Mouse (Mus musculus) olfactory bulb, adult 2 months (tissue): ENCODE results near the gene Mtfr1l. TPM values are rescaled to one million over a fixed set of nuclear protein-coding genes. Genes with fewer than 3 reads are reported as not detected.

Experiments used
- H3K27ac ChIP-seq: fragments of 200-500 bp; 2 replicates; pipeline ENCODE4 v1.5.1; 2012; ENCODE audit warnings: low read depth, low read length; ENCODE audit not compliant: insufficient read depth
- H3K4me1 ChIP-seq: fragments of 200-500 bp; 2 replicates; pipeline ENCODE4 v1.6.1; 2012; ENCODE audit warnings: low read length; ENCODE audit not compliant: control insufficient read depth, insufficient read depth
- H3K4me3 ChIP-seq: fragments of 200-500 bp; 2 replicates; pipeline ENCODE4 v1.5.1; 2012; ENCODE audit warnings: mild to moderate bottlenecking, low read depth, low read length, moderate library complexity; ENCODE audit not compliant: insufficient read depth
- CTCF ChIP-seq: fragments of 200-500 bp; IDR thresholded peaks from 2 replicates; pipeline ENCODE4 v1.5.1; 2012; ENCODE audit warnings: low read depth, mild to moderate bottlenecking, low read length, moderate library complexity; ENCODE audit not compliant: insufficient read depth
- POLR2A ChIP-seq: fragments of 200-500 bp; IDR thresholded peaks from 2 replicates; pipeline ENCODE4 v1.6.1; 2012; ENCODE audit warnings: mild to moderate bottlenecking, low read depth, low read length, moderate library complexity; ENCODE audit not compliant: insufficient read depth
- WGBS: fragments of 180-500 bp; shearing (Covaris S2); methylation state at CpG from one replicate; pipeline ENCODE4 v1.1.7; 2018; 5-methylcytosine and 5-hydroxymethylcytosine counted together
- polyA plus RNA-seq: library from polyadenylated mRNA; stranded (reverse); fragments of >200 nt; gene quantifications from 2 replicates; pipeline ENCODE4 v1.2.4, GENCODE M21; 2012; ENCODE audit warnings: low replicate concordance; ENCODE audit not compliant: missing spikeins, insufficient read depth, insufficient read length

The Mtfr1l gene
- polyA plus RNA-seq, 1 experiment = not detected

GRCm38 (mm10) chr4:134548169-134548938 lies 13.2 kb upstream of the Mtfr1l start:
- H3K4me1 ChIP-seq = peaks cover 34% of the 10 kb centered on the region
- no peak overlapping the region for H3K4me3 ChIP-seq
- TF ChIP-seq POLR2A = no peak
- no peak for TF ChIP-seq CTCF
- 56% methylated on average over 18 of the region's 18 CpGs for WGBS
- no peak overlapping the region for H3K27ac ChIP-seq

DNA sequence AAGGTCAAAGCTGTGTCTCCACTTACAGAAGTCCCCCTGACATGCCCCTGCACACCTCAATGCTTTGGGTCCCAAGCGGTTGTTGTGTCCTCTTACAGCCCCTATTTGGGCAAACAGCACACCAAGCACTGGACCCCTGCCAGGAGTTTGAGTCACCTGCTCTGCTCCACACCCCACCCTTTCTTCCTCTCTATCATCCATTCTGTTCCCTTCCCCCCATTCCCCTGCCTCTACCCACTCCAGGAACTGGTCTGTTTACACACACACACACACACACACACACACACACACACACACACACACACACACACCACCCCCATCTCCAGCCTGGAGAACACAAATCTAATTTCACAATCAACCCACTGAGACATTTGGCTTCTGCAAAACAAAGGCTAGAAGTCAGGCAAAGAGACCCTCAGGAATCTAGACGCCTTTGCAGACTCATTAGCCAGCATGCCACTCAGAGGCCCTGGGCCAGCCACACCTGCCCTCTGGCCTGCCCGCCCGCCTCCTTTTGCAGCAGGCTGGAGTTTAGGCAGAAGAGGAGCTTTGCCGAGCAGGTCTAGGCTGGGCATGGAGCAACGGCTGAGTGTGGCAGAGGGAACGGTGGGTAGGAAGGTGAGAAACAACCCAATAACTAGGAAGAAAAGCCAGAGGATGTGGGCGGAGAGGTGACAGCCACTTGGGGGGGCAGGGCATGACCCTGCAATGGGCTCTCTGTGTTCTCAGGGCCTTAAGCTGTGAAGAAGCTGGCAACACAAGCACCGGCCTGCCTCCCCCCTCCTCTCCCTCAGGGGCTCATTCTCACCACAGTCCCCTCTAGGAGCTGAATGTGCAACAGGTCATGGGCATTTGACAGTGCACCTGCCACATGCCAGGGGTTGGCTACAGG lies 11.9 kb upstream of the Mtfr1l start:
- TF ChIP-seq POLR2A (no peak), CTCF (no peak)
- 67% methylated on average over 9 of the region's 9 CpGs for WGBS
- no peak overlapping the region for H3K27ac ChIP-seq
- H3K4me1 ChIP-seq = peaks cover 36% of the 10 kb centered on the region
- H3K4me3 ChIP-seq = no peak overlapping the region

GRCm38 (mm10) chr4:134543261-134543660 lies 8.1 kb upstream of the Mtfr1l start:
- WGBS = 3% methylated on average over 5 of the region's 5 CpGs
- Histone ChIP-seq H3K4me3 (no peak overlapping the region), H3K27ac (no peak overlapping the region), H3K4me1 (peaks cover 30% of the 10 kb centered on the region)
- peak; percentile 91 for TF ChIP-seq CTCF
- no peak for TF ChIP-seq POLR2A

GRCm38 (mm10) chr4:134542726-134543125 lies 7.5 kb upstream of the Mtfr1l start:
- TF ChIP-seq CTCF = no peak
- no peak for TF ChIP-seq POLR2A
- H3K4me3 ChIP-seq = no peak overlapping the region
- no peak overlapping the region for H3K27ac ChIP-seq
- H3K4me1 ChIP-seq = peaks cover 25% of the 10 kb centered on the region
- WGBS = 94% methylated on average over 9 of the region's 9 CpGs

- no peak overlapping the region for H3K27ac ChIP-seq
- WGBS = 44% methylated on average over 10 of the region's 10 CpGs
- TF ChIP-seq POLR2A (no peak), CTCF (no peak)
- no peak overlapping the region for H3K4me3 ChIP-seq
- H3K4me1 ChIP-seq = peaks cover 15% of the 10 kb centered on the region
Observed at GRCm38 (mm10) chr4:134538997-134539580, 3.9 kb upstream of the Mtfr1l start.

DNA sequence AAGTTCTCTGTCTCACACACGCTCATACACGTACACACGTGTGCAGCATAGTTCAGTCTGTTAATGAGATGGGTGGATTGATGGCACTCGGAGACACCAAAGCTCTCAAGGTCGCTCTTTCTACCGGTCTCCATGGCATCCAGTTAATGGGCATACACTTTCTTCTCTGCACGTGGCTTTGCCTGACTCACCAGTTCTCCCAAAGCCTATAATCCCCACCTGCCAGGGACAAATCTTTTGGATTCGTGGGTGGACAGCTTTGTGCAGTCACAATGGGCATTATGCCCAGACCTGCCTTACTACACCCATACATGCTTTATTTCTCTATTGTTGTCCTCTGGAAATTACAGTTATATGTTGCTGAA lies 582 bp upstream of the Mtfr1l start:
- under 1% methylated on average over 8 of the region's 8 CpGs for WGBS
- TF ChIP-seq CTCF = no peak
- H3K4me3 ChIP-seq = peak overlapping the region; percentile 77
- peaks cover 16% of the 10 kb centered on the region for H3K4me1 ChIP-seq
- peak overlapping the region; percentile 86 for H3K27ac ChIP-seq

DNA sequence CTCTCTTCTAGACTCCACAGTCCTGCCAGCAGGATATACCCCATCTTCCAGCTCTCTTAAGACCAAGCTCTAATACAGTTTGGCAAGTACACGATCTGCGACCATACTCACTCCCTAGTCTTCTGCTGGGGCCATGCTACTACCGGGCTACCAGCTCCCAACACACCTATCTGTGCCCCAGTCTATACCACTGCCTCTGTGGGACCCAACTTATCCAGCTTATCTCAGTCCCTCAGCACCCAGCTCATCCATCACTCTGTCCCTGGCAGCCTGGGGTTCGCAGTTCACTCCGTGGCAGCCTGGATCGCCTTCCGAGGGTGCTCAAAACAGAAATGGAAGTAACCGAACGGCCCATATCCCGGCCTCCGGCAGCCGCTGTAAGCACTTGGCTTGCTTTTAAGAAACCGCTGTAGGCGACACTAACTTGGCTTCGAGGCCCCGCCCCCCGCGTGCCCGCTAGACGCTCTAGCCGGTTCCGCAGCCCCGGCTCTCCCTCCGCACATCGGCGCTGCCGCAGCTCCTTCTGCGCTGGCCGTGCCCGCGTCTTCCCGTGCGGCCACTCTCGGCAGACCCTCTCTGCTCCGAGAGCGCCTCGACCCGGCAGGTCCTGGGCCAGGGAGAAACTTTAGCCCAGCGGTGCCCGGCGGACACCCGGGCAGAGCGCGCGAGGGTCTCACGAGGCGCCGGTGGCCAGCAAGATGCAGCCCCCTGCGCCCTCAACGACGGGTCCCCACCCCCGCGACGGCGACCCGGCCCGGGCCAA lies 882 bp downstream of the Mtfr1l start:
- Histone ChIP-seq H3K4me1 (peaks cover 13% of the 10 kb centered on the region), H3K27ac (peak overlapping the region; percentile 30; the same call in 1 of the 2 replicates), H3K4me3 (peak overlapping the region; percentile 77)
- TF ChIP-seq POLR2A = no peak
- TF ChIP-seq CTCF = no peak
- under 1% methylated on average over 57 of the region's 57 CpGs for WGBS

DNA sequence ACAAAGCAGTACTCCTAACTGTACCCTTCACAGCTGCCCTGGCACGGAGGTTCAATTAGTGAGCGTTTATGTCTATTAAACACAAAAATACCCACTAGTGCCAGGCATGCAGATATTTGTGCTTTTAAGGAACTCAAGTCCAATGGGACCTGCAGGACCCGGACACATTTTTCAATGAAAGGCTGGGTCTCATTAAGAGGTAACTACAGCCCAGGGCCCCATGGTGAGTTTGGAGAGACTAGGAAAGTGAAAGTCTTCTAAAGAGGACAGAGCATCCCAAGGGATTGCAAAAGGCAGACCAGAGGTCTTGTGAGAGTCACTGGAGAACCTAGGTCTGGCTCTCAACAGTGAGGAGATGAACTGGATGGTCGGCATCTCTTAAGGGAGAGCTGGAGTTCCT lies 1.8 kb downstream of the Mtfr1l start:
- H3K4me1 ChIP-seq = peaks cover 7% of the 10 kb centered on the region
- H3K27ac ChIP-seq = no peak overlapping the region
- 55% methylated on average over 4 of the region's 4 CpGs for WGBS
- no peak overlapping the region for H3K4me3 ChIP-seq
- no peak for TF ChIP-seq POLR2A
- no peak for TF ChIP-seq CTCF
